Mouse (Mus musculus): ENCODE data around the gene Lpar2. TPM values are rescaled to one million over a fixed set of nuclear protein-coding genes. Genes with fewer than 3 reads are reported as not detected.

The Lpar2 gene
- polyA plus RNA-seq, 1 experiment from 2014 or later = 8.3 TPM

GRCm38 (mm10) chr8:69805086-69805485 is 17.1 kb upstream of the Lpar2 start:
- ATAC-seq (no peak), DNase-seq (ENCODE audit: low read depth, low spot score) (no peak)
- CTCF ChIA-PET = no interaction called here
- no peaks in the 10 kb centered on the region for H3K27me3 ChIP-seq
- POLR2A ChIA-PET = no interaction called here
- no peak for TF ChIP-seq CTCF (IDR thresholded peaks at IDR 0.05)
- in situ Hi-C loops (cut with MboI; ENCODE audit: low pct_unique_long_range_greater_than_20kb) = loop anchor here (25.0 kb wide), 1 partner anchor 693 kb away; no protein-coding TSS in a partner anchor

GRCm38 (mm10) chr8:69805491-69805890 is 16.7 kb upstream of the Lpar2 start:
- CTCF ChIA-PET = interaction anchor here (1.0 kb wide), 1 partner anchor 14 kb away, joined by 3 read pairs; no protein-coding TSS in a partner anchor
- POLR2A ChIA-PET = no interaction called here
- no peaks in the 10 kb centered on the region for H3K27me3 ChIP-seq
- no peak for TF ChIP-seq CTCF (IDR thresholded peaks at IDR 0.05)
- no peak for DNase-seq (ENCODE audit: low read depth, low spot score)
- ATAC-seq = no peak
- in situ Hi-C loops (cut with MboI; ENCODE audit: low pct_unique_long_range_greater_than_20kb) = loop anchor here (25.0 kb wide), 1 partner anchor 693 kb away; no protein-coding TSS in a partner anchor

GRCm38 (mm10) chr8:69807236-69807635 is 15.0 kb upstream of the Lpar2 start:
- DNase-seq (ENCODE audit: low read depth, low spot score) = no peak
- no peak for ATAC-seq
- no peak for TF ChIP-seq CTCF (IDR thresholded peaks at IDR 0.05)
- H3K27me3 ChIP-seq = no peaks in the 10 kb centered on the region
- in situ Hi-C loops (cut with MboI; ENCODE audit: low pct_unique_long_range_greater_than_20kb) = loop anchor here (25.0 kb wide), 1 partner anchor 695 kb away; no protein-coding TSS in a partner anchor
- ChIA-PET CTCF (no interaction called here), POLR2A (no interaction called here)

GRCm38 (mm10) chr8:69808094-69808863 is 13.9 kb upstream of the Lpar2 start, which contains the start of gene Gmip:
Gmip (plus strand) TSS chr8:69808679.
- TF ChIP-seq CTCF (IDR thresholded peaks at IDR 0.05) = no peak
- peak; percentile 59 for ATAC-seq
- CTCF ChIA-PET = no interaction called here
- DNase-seq (ENCODE audit: low read depth, low spot score) = no peak
- in situ Hi-C loops (cut with MboI; ENCODE audit: low pct_unique_long_range_greater_than_20kb) = loop anchor here (25.0 kb wide), 1 partner anchor 696 kb away; no protein-coding TSS in a partner anchor
- POLR2A ChIA-PET = interaction anchor here (1.0 kb wide), 2 partner anchors 12 to 15 kb away, joined by 4 read pairs; no protein-coding TSS in a partner anchor
- H3K27me3 ChIP-seq = no peaks in the 10 kb centered on the region

- ChIA-PET POLR2A (interaction anchor here (1.0 kb wide), 2 partner anchors 11 to 15 kb away, joined by 4 read pairs; no protein-coding TSS in a partner anchor), CTCF (no interaction called here)
- in situ Hi-C loops (cut with MboI; ENCODE audit: low pct_unique_long_range_greater_than_20kb) = loop anchor here (25.0 kb wide), 1 partner anchor 697 kb away; no protein-coding TSS in a partner anchor
- ATAC-seq (peak; percentile 27), DNase-seq (ENCODE audit: low read depth, low spot score) (no peak)
- TF ChIP-seq CTCF (IDR thresholded peaks at IDR 0.05) = no peak
- no peaks in the 10 kb centered on the region for H3K27me3 ChIP-seq
These were observed 13.3 kb upstream of the Lpar2 start for GRCm38 (mm10) chr8:69808864-69809403.

GRCm38 (mm10) chr8:69809820-69810219 is 12.4 kb upstream of the Lpar2 start:
- no peak for TF ChIP-seq CTCF (IDR thresholded peaks at IDR 0.05)
- ATAC-seq (no peak), DNase-seq (ENCODE audit: low read depth, low spot score) (no peak)
- ChIA-PET POLR2A (no interaction called here), CTCF (no interaction called here)
- in situ Hi-C loops (cut with MboI; ENCODE audit: low pct_unique_long_range_greater_than_20kb) = loop anchor here (25.0 kb wide), 1 partner anchor 698 kb away; no protein-coding TSS in a partner anchor
- H3K27me3 ChIP-seq = no peaks in the 10 kb centered on the region

- H3K27me3 ChIP-seq = no peaks in the 10 kb centered on the region
- ATAC-seq (no peak), DNase-seq (ENCODE audit: low read depth, low spot score) (no peak)
- ChIA-PET POLR2A (no interaction called here), CTCF (no interaction called here)
- no peak for TF ChIP-seq CTCF (IDR thresholded peaks at IDR 0.05)
- in situ Hi-C loops (cut with MboI; ENCODE audit: low pct_unique_long_range_greater_than_20kb) = loop anchor here (25.0 kb wide), 1 partner anchor 703 kb away; no protein-coding TSS in a partner anchor
These were observed 7.3 kb upstream of the Lpar2 start for GRCm38 (mm10) chr8:69814881-69815280.

- POLR2A ChIA-PET = no interaction called here
- no peak for ATAC-seq
- TF ChIP-seq CTCF (IDR thresholded peaks at IDR 0.05) = no peak
These were observed 6.8 kb upstream of the Lpar2 start for GRCm38 (mm10) chr8:69815396-69815795.

GRCm38 (mm10) chr8:69820466-69820865 is 1.8 kb upstream of the Lpar2 start:
- no peak for TF ChIP-seq CTCF (IDR thresholded peaks at IDR 0.05)
- ATAC-seq (no peak), DNase-seq (ENCODE audit: low read depth, low spot score) (no peak)
- H3K27me3 ChIP-seq = no peaks in the 10 kb centered on the region
- in situ Hi-C loops (cut with MboI; ENCODE audit: low pct_unique_long_range_greater_than_20kb) = loop anchor here (25.0 kb wide), 1 partner anchor 708 kb away; no protein-coding TSS in a partner anchor
- CTCF ChIA-PET = no interaction called here
- POLR2A ChIA-PET = interaction anchor here (1.0 to 1.2 kb wide), 2 partner anchors 11 to 30 kb away, joined by 3 to 4 read pairs; partner anchors contain the start of genes Atp13a1 and Zfp866

More at GRCm38 (mm10) chr8:69815396-69815795, 6.8 kb upstream of the Lpar2 start:
- no peaks in the 10 kb centered on the region for H3K27me3 ChIP-seq
- CTCF ChIA-PET = no interaction called here
- no peak for DNase-seq (ENCODE audit: low read depth, low spot score)
- in situ Hi-C loops (cut with MboI; ENCODE audit: low pct_unique_long_range_greater_than_20kb) = loop anchor here (25.0 kb wide), 1 partner anchor 703 kb away; no protein-coding TSS in a partner anchor

GRCm38 (mm10) chr8:69821971-69822385 is 251 bp upstream of the Lpar2 start:
- ChIA-PET CTCF (interaction anchor here (1.1 kb wide), 1 partner anchor 25 kb away, joined by 3 read pairs; no protein-coding TSS in a partner anchor), POLR2A (interaction anchor here (0.6 to 1.1 kb wide), 4 partner anchors 81 to 1716 kb away, joined by 3 to 4 read pairs (median 3); partner anchors contain the start of genes Ndufa13 and Yjefn3)
- TF ChIP-seq CTCF (IDR thresholded peaks at IDR 0.05) = no peak
- no peak for DNase-seq (ENCODE audit: low read depth, low spot score)
- ATAC-seq = peak; percentile 54
- in situ Hi-C loops (cut with MboI; ENCODE audit: low pct_unique_long_range_greater_than_20kb) = loop anchor here (25.0 kb wide), 1 partner anchor 710 kb away; no protein-coding TSS in a partner anchor
- no peaks in the 10 kb centered on the region for H3K27me3 ChIP-seq

All from Patski (cell line).